Mouse (Mus musculus) CH12.LX (cell line): ENCODE results near the gene Adam1a. TPM values are rescaled to one million over a fixed set of nuclear protein-coding genes. Genes with fewer than 3 reads are reported as not detected.

Experiments
- DNase-seq: peaks from one replicate; pipeline ENCODE4 v3.0.0-alpha.2; 2013; ENCODE audit errors: extremely low read depth
- H3K27ac ChIP-seq: 2 replicates; pipeline ENCODE4 v1.5.1; 2012; ENCODE audit warnings: low read depth, mild to moderate bottlenecking, control low read depth, moderate library complexity; ENCODE audit not compliant: insufficient read depth
- H3K27me3 ChIP-seq: replicated peaks from 2 replicates; pipeline ENCODE3; 2012; ENCODE audit warnings: inconsistent platforms
- H3K36me3 ChIP-seq, 2 experiments: replicated peaks in 1 of 2; 2 replicates each; pipeline versions ENCODE3 to v1.6.1; 2012; ENCODE audit warnings: inconsistent platforms in 1 of 2, low read length in 1 of 2, mild to moderate bottlenecking in 1 of 2, mixed read lengths in 1 of 2, moderate library complexity in 1 of 2; ENCODE audit not compliant: control insufficient read depth in 1 of 2, insufficient read depth in 1 of 2
- H3K4me1 ChIP-seq, 2 experiments: 2 replicates each; pipeline ENCODE4 v1.6.1; 2012; ENCODE audit warnings: inconsistent platforms in 1 of 2, moderate library complexity in 1 of 2; ENCODE audit not compliant: insufficient read depth in 2 of 2, control insufficient read depth in 1 of 2
- H3K4me2 ChIP-seq: 2 replicates; pipeline ENCODE4 v1.6.1; 2012; ENCODE audit warnings: low read depth, mild to moderate bottlenecking, control low read depth; ENCODE audit not compliant: poor library complexity, insufficient read depth, severe bottlenecking
- H3K4me3 ChIP-seq, 3 experiments: fragments of 150-350 bp in 1 of 3; sonication (generic) in 1 of 3; replicated peaks in 1 of 3; 2 replicates each; pipeline versions ENCODE3 to v1.5.1; 2011 to 2012; ENCODE audit warnings: low read depth in 2 of 3, low read length in 2 of 3, mild to moderate bottlenecking in 2 of 3, moderate library complexity in 2 of 3, control low read depth in 1 of 3, improper control_type of control experiment in 1 of 3, inconsistent platforms in 1 of 3, mixed read lengths in 1 of 3; ENCODE audit not compliant: poor library complexity in 1 of 3
- H3K79me2 ChIP-seq: replicated peaks from 2 replicates; pipeline ENCODE4 v1.6.1; 2012; ENCODE audit warnings: mild to moderate bottlenecking, moderate library complexity; ENCODE audit not compliant: control insufficient read depth, poor library complexity, insufficient read depth, severe bottlenecking; ENCODE audit errors: extremely low read depth
- H3K9ac ChIP-seq: 2 replicates; pipeline ENCODE4 v1.6.1; 2012; ENCODE audit warnings: low read depth, mild to moderate bottlenecking, control low read depth, moderate library complexity; ENCODE audit not compliant: insufficient read depth
- H3K9me3 ChIP-seq: replicated peaks from 2 replicates; pipeline ENCODE3; 2012; ENCODE audit warnings: low read length, inconsistent platforms, mixed read lengths
- CTCF ChIP-seq, 2 experiments: IDR thresholded peaks in 1 of 2; conservative IDR thresholded peaks in 1 of 2; 2 replicates each; pipeline ENCODE4 v1.5.1; 2011 to 2012; ENCODE audit warnings: low read depth in 2 of 2, low read length in 2 of 2, improper control_type of control experiment in 1 of 2, inconsistent platforms in 1 of 2, mild to moderate bottlenecking in 1 of 2, moderate library complexity in 1 of 2
- ELF1 ChIP-seq: IDR thresholded peaks from 2 replicates; pipeline ENCODE4 v1.6.1; 2014; ENCODE audit warnings: low read depth, mild to moderate bottlenecking, inconsistent platforms, low read length, improper control_type of control experiment
- GABPA ChIP-seq: IDR thresholded peaks from 2 replicates; pipeline ENCODE4 v1.6.1; 2012; ENCODE audit warnings: low read depth, low read length, improper control_type of control experiment, inconsistent platforms; ENCODE audit not compliant: insufficient replicate concordance
- MXI1 ChIP-seq: IDR thresholded peaks from 2 replicates; pipeline ENCODE4 v1.6.1; 2011; ENCODE audit warnings: mild to moderate bottlenecking, low read depth, low read length, improper control_type of control experiment
- NRF1 ChIP-seq: IDR thresholded peaks from 2 replicates; pipeline ENCODE4 v1.6.1; 2014; ENCODE audit warnings: low read depth, mild to moderate bottlenecking, inconsistent platforms, low read length, improper control_type of control experiment, moderate library complexity
- PAX5 ChIP-seq: IDR thresholded peaks from 2 replicates; pipeline ENCODE4 v1.6.1; 2012; ENCODE audit warnings: low read length, inconsistent platforms, mixed read lengths
- POLR2A ChIP-seq: IDR thresholded peaks from 2 replicates; pipeline ENCODE4 v1.6.1; 2011; ENCODE audit warnings: low read depth, mild to moderate bottlenecking, improper control_type of control experiment, low read length
- RAD21 ChIP-seq: IDR thresholded peaks from 2 replicates; pipeline ENCODE4 v1.6.1; 2011; ENCODE audit warnings: low read depth, mild to moderate bottlenecking, low read length, improper control_type of control experiment, moderate library complexity
- SIN3A ChIP-seq: IDR thresholded peaks from 2 replicates; pipeline ENCODE4 v1.6.1; 2012; ENCODE audit warnings: low read length, improper control_type of control experiment, inconsistent platforms
- SMC3 ChIP-seq: IDR thresholded peaks from 2 replicates; pipeline ENCODE4 v1.6.1; 2011; ENCODE audit warnings: low read depth, low read length, improper control_type of control experiment
- TCF12 ChIP-seq: IDR thresholded peaks from 2 replicates; pipeline ENCODE4 v1.6.1; 2014; ENCODE audit warnings: low read depth, mild to moderate bottlenecking, inconsistent platforms, low read length, improper control_type of control experiment
- ZC3H11A ChIP-seq: IDR thresholded peaks from 2 replicates; pipeline ENCODE4 v1.6.1; 2012; ENCODE audit warnings: low read depth, mild to moderate bottlenecking, inconsistent platforms, low read length, improper control_type of control experiment
- dilution Hi-C: fragments of 300-500 bp; cut with MboI; formaldehyde crosslinking; loops from 2 replicates; pipeline ENCODE4 v1.14.3; 2020; ENCODE audit warnings: low sequenced_read_pairs; ENCODE audit not compliant: extremely low pct_unique_long_range_greater_than_20kb, extremely low pct_ligation_motif_present
- in situ Hi-C: fragments of 300-500 bp; cut with MboI; formaldehyde crosslinking; loops from 3 replicates; pipeline ENCODE4 v1.14.3; 2019; ENCODE audit warnings: low sequenced_read_pairs, low pct_ligation_motif_present, low pct_unique_long_range_greater_than_20kb, mixed read lengths
- polyA plus RNA-seq: library from polyadenylated mRNA; unstranded; fragments of >175 nt; gene quantifications from 2 replicates; pipeline ENCODE4 v1.2.1, GENCODE M21; 2012; ENCODE audit warnings: low read depth; ENCODE audit not compliant: insufficient read length
- total RNA-seq, 2 experiments: library from RNA; depleted of rRNA; stranded (reverse); fragments of 300-350 nt in 1 of 2; fragments of >200 nt in 1 of 2; gene quantifications; 2 replicates each; pipeline ENCODE4 v1.2.3; 2012 to 2014

Gene Adam1a
- total and polyA plus RNA-seq, 3 experiments: 1.2 to 1.6 (median 1.3) TPM

- dilution Hi-C loops: no loop called here
- H3K27ac ChIP-seq: no peak overlapping the region
- H3K79me2 ChIP-seq: peaks cover 50% of the 10 kb centered on the region
- H3K4me1 ChIP-seq: peaks cover 2 to 51% of the 10 kb centered on the region in 2 experiments; a peak in 3 of 4 replicates
- H3K9ac ChIP-seq: no peak overlapping the region
- no peak for DNase-seq
- H3K9me3 ChIP-seq: no peaks in the 10 kb centered on the region
- no peak overlapping the region for H3K4me3 ChIP-seq
- H3K4me2 ChIP-seq: no peak overlapping the region
- peaks cover 3 to 29% of the 10 kb centered on the region in 2 experiments for H3K36me3 ChIP-seq
- TF ChIP-seq NRF1 (no peak), POLR2A (no peak), ELF1 (no peak), GABPA (no peak)
- TF ChIP-seq, all 38 proteins: peak for 0
- in situ Hi-C loops: no loop called here
- no peaks in the 10 kb centered on the region for H3K27me3 ChIP-seq
Measured at GRCm38 (mm10) chr5:121543370-121543769, 1.9 kb downstream of the Adam1a start.

- H3K9ac ChIP-seq: no peak overlapping the region
- in situ Hi-C loops: no loop called here
- peaks cover 7 to 54% of the 10 kb centered on the region in 2 experiments for H3K4me1 ChIP-seq
- peaks cover 10 to 39% of the 10 kb centered on the region in 2 experiments for H3K36me3 ChIP-seq
- peaks cover 50% of the 10 kb centered on the region for H3K79me2 ChIP-seq
- no peak overlapping the region for H3K4me2 ChIP-seq
- no peaks in the 10 kb centered on the region for H3K27me3 ChIP-seq
- DNase-seq: no peak
- no peak overlapping the region for H3K4me3 ChIP-seq
- H3K9me3 ChIP-seq: no peaks in the 10 kb centered on the region
- no peak; the same call in 1 of the 2 replicates for TF ChIP-seq RAD21
- no peak for TF ChIP-seq TCF12
- TF ChIP-seq PAX5: no peak
- TF ChIP-seq SIN3A: 0 out of 2 replicates have a peak, but pooled peaks have one; percentile 38
- TF ChIP-seq SMC3: peak; percentile 8; the same call in 1 of the 2 replicates
- TF ChIP-seq CTCF (conservative IDR thresholded peaks at IDR 0.05 in 1 of 2, IDR thresholded peaks at IDR 0.05 in 1 of 2; ENCODE audit: low read depth in 2 of 2, low read length in 2 of 2): peak in 1 of 2 experiments; percentile 58; a peak in 2 of 4 replicates
- TF ChIP-seq MXI1: 0 out of 2 replicates have a peak, but pooled peaks have one; percentile 46
- no peak overlapping the region for H3K27ac ChIP-seq
- dilution Hi-C loops: no loop called here
Measured at GRCm38 (mm10) chr5:121541235-121541634, 4.0 kb downstream of the Adam1a start.

DNA sequence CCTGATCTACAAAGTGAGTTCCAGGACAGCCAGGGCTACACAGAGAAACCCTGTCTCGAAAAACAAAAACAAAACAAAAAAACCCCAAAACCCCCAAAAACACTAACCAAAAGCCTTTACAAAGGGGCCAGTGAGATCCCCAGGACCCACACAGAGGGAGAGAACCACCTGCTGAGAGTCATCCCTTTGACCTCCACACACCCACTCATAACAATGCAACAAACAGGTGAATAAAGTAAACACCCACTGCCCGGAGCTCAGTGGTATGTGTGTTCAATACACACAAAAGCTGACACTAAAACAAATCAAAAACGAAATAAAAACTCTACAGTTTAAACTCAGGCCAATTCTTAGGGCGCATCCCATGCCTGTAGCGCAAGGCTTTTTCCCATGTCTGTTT is 5.2 kb downstream of the Adam1a start:
- Histone ChIP-seq H3K36me3 (peaks cover 20 to 51% of the 10 kb centered on the region in 2 experiments), H3K9ac (no peak overlapping the region), H3K4me2 (no peak overlapping the region), H3K27me3 (no peaks in the 10 kb centered on the region), H3K79me2 (peaks cover 48% of the 10 kb centered on the region), H3K9me3 (no peaks in the 10 kb centered on the region), H3K27ac (no peak overlapping the region), H3K4me1 (peaks cover 7 to 54% of the 10 kb centered on the region in 2 experiments), H3K4me3 (no peak overlapping the region)
- DNase-seq: no peak
- in situ Hi-C loops (no loop called here), dilution Hi-C loops (no loop called here)
- TF ChIP-seq ZC3H11A: no peak
- TF ChIP-seq SIN3A: no peak
- TF ChIP-seq GABPA: no peak
